Mouse (Mus musculus) megakaryocyte progenitor cell, adult 5-6 weeks (primary cell): Measurements from ENCODE around the gene Cyp2s1. TPM values are rescaled to one million over a fixed set of nuclear protein-coding genes. Genes with fewer than 3 reads are reported as not detected.
"Not testable (repeated sequence)": the region's sequence is repeated elsewhere in the genome, so short reads cannot be mapped to it uniquely, and the experiment has no call there.

Experiments
- ATAC-seq: replicated peaks from 2 replicates; pipeline ENCODE4 v1.8.0; 2016; ENCODE audit warnings: mild to moderate bottlenecking, moderate TSS enrichment, inconsistent platforms; ENCODE audit not compliant: poor library complexity
- total RNA-seq, 2 experiments: library from RNA; stranded (forward) in 1 of 2; stranded (reverse) in 1 of 2; fragments of 157-497, 149-512 nt in 1 of 2; fragments of 200-1000 nt in 1 of 2; gene quantifications; 2 replicates each; pipeline versions ENCODE4 v1.2.3 to v1.2.4; 2015 to 2017

The Cyp2s1 gene
- total RNA-seq, 2 experiments from 2014 or later: 0.17 TPM; not detected in 1

GRCm38 (mm10) chr7:25812195-25812594 lies 4.5 kb downstream of the Cyp2s1 start:
- ATAC-seq: no peak

- ATAC-seq: no peak
Measured at GRCm38 (mm10) chr7:25811716-25812115, 5.0 kb downstream of the Cyp2s1 start.

DNA sequence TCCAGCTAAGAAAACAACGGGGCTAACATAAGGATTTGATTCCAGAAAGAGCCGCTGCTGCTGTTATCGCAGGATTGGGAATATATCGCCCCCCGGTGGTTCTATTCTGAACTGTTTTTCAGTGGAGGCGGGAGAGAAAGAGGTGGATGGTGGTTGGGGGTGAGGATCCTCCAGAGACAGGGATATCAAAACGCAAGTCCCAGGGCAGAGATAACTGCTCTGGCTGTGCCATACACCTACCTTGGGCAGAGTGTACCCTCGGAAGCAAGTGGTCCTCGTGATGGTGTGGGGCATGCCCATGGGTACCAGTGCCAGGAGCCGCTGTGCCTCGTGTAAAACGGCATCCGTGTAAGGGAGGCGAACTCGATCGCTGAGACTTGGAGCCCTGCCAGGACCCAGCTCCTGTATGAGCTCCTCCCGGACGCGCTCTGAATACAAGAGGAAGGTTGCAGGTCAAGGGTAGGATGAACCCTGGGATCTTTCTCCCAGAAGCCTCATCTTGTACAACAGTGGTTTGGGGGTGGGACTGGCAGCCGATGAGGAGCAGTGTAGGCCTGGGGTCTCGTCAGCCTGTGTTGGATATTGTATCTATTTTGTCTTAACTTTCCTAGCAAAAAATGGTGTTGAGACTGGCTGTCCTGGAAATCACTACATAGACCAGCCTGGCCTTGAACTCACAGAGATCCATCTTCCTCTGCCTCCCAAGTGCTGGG lies 10.9 kb downstream of the Cyp2s1 start:
- peak; percentile 90 for ATAC-seq

GRCm38 (mm10) chr7:25804792-25805191 lies 11.9 kb downstream of the Cyp2s1 start:
- no peak for ATAC-seq

- ATAC-seq: no peak
Measured at GRCm38 (mm10) chr7:25803460-25803859, 13.3 kb downstream of the Cyp2s1 start.

GRCm38 (mm10) chr7:25802241-25803125 lies 14.2 kb downstream of the Cyp2s1 start:
- ATAC-seq: no peak; the same call in 1 of the 2 replicates

GRCm38 (mm10) chr7:25801031-25801430 lies 15.7 kb downstream of the Cyp2s1 start:
- ATAC-seq: no peak

- no peak for ATAC-seq
Measured at GRCm38 (mm10) chr7:25799369-25799768, 17.3 kb downstream of the Cyp2s1 start.

DNA sequence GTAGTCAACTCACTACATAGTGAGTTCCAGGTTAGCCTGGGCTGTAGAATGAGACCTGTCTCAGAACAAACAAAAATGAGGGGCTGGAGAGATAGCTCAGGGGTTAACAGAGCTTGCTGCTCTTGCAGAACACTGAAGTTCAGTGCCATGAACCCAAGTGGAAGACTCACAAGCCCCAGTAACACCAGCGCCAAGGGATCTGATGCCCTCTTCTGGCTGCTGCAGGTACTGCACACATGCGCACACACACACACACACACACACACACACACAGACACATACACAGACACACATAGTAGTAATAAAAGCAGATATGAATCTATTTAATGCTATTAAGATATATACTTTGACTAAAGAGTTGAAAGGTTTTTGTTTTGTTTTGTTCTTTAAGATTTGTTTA lies 18.2 kb downstream of the Cyp2s1 start:
- no peak for ATAC-seq

- ATAC-seq: no peak
Measured at GRCm38 (mm10) chr7:25794775-25795174, 21.9 kb downstream of the Cyp2s1 start.

DNA sequence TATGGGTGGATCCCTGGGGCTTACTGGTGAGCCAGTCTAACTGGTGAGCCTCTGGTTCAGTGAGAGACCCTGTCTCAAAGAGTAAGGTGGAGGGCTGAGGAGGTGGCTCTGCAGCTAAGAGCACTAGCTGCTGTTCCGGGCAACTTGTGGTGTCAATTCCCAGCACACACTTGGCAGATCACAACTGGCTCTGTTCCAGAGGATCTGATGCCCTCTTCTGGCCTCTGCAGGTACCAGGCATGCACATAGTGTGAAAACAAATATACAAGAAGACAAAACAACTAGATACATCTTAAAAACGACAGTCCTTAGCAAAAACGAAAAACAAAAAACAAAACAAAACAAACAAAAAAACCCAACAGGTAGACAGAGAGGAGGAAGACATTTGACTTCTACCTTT lies 23.0 kb downstream of the Cyp2s1 start:
- 0 out of 2 replicates have a peak, but pooled peaks have one; percentile 20 for ATAC-seq

DNA sequence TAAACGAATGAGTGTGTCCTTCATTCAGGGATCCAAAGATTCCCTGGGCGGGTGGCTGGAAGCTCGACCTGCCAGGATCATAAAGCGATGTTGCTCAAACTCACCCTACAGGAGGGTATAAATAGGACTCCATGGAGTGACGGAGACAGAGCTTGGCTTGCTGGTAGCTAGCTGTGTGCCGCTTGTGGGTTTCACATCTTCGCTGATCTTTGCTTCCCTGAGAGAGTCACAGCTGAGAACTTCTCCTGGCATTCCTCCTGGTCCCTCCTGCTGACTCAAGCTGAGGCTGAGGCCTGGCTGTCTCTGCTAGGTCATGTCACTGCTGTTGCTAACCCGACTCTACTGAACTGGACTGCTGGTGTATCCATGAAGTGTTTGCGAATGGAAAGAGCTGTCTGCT lies 23.7 kb downstream of the Cyp2s1 start:
- ATAC-seq: not testable (repeated sequence)

- ATAC-seq: peak; percentile 83
Measured at GRCm38 (mm10) chr7:25790615-25791014, 26.1 kb downstream of the Cyp2s1 start.

- no peak for ATAC-seq
Measured at GRCm38 (mm10) chr7:25789129-25789440, 27.6 kb downstream of the Cyp2s1 start.

DNA sequence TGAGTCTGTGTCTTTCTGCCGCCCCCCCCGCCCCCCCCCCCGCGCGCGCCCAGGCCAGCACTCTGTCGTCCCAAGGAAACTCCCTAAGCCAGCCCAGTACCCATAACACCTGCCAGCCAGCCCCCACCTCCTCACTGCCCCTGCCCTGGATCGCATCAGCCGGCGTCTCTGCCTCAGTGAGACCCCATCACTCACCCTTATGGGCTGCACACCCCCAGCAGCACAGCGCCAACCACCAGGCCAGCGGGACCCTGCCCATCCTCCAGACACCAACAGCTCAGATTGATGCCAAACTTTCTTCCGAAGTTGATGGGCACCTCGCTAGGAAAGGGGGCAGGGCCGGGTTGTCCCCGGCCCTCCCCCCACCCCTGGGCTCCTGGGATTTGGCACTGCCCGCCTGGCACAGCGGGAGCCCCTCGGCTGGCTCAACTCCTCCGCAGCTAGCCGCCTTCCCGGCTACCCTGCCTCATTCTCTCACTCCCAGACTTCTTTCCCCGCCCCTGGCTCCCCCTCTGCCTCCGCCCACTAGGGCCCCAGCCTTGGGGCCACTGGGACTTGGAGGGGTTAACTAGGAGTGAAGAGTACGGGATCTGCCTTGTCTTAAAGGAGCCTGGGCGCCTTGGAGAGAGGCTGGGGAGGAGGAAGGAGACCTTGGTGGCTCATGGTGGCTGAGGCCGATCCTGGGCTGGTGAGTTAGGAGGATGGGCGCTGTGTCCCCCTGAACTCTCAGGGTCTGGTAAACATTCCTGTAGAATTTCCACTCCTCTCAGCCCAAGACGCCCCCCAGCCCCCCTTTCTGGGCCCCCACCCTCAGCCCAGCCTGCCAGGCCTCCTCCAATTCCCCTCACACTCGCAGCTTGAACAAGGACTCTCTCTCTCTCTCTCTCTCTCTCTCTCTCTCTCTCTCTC lies 28.2 kb downstream of the Cyp2s1 start, which contains the start of gene Axl:
Axl (minus strand) TSS at position 486 of the 909 bp plus-strand sequence.
- peak; percentile 16; the same call in 1 of the 2 replicates for ATAC-seq

GRCm38 (mm10) chr7:25787456-25788219 lies 29.1 kb downstream of the Cyp2s1 start:
- ATAC-seq: no peak

- ATAC-seq: no peak
Measured at GRCm38 (mm10) chr7:25786974-25787373, 29.7 kb downstream of the Cyp2s1 start.

DNA sequence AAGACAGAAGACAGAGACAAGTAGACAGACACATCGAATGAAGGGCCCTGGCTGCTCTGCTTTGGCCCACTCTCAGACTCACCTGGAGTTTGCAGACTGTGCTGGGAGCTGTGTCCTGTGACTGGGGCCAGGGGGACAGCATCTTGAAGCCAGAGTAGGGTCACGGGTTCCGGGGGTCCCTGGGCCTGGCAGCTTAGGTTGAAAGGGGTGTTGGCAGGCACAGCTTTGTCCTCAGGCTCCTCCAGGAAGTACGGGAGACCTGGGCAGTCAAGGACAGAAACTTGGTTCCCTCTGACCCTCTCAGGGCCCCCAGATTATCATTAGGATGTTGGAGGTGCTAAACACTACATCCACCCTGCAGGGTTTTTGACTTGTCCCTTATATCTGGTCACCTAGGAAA lies 31.0 kb downstream of the Cyp2s1 start:
- ATAC-seq: no peak

DNA sequence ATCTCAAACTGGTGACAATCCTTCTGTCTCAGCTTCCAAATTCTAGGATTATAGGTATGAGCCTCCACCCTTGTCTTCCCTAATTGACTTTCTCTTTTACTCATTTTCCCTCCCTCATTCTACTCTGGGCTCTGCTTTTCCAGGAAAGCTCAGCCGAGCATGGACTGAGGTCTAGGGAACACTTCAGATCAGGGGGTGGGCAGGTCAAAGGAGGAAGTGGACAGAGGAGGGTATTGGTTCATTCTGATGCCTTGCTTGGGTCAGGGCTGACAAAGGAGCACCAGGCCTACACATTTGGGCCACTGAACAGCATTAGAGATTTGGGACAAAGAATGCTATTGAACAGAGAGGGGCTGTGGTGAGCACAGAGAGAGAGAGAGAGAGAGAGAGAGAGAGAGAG lies 31.9 kb downstream of the Cyp2s1 start:
- ATAC-seq: no peak

GRCm38 (mm10) chr7:25783746-25784145 lies 33.0 kb downstream of the Cyp2s1 start:
- ATAC-seq: no peak
